Mouse (Mus musculus): Measurements from ENCODE around the gene Galnt7. TPM values are rescaled to one million over a fixed set of nuclear protein-coding genes. Genes with fewer than 3 reads are reported as not detected.

Gene Galnt7
- total RNA-seq, 2 experiments from 2014 or later = 8.1 to 8.3 TPM

GRCm38 (mm10) chr8:57590015-57590414 lies 62.8 kb downstream of the Galnt7 start:
- intact Hi-C loops (cut with DNase I) = no loop called here
- DNase-seq (ENCODE audit: low spot score in 2 of 2) = no peak

GRCm38 (mm10) chr8:57589176-57589575 lies 63.7 kb downstream of the Galnt7 start:
- peak; percentile 32 to 41 for DNase-seq (ENCODE audit: low spot score in 2 of 2)
- intact Hi-C loops (cut with DNase I) = no loop called here

DNA sequence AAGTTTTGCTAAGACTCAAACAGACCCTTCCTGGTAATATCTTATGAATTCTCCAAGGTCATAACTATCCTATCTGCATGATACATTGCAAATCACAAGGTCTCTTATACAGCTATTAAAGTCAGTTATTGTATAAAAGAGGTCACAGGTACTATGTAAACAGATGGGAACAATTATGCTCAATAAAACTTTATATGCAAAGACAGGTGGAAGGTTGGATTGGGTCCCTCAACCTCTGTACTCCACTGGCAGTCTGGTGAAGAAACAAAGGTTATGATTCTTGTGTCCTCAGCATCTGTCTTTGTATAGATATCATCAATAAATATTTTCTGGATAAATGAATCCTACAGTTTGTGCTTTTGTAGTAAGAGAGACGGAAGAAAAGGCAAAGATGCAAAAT lies 64.2 kb downstream of the Galnt7 start:
- intact Hi-C loops (cut with DNase I) = no loop called here
- DNase-seq (ENCODE audit: low spot score in 2 of 2) = no peak

DNA sequence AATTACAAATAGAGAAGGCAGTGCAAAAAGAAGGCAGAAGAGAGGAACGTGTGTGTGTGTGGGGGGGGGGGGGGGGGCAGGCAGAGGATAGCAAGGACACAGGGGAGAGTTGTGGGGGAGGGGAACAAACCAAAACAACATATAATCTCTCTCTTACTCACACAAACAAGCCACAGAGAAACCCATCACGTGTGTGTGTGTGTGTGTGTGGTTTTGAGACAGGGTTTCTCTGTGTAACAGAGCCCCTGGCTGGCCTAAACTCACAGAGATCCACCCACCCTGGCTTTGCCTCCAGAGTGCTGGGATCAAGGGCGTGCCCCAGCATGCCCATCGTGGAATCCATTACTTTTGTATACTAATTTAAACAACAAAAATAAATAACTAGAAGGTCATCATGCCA lies 66.2 kb downstream of the Galnt7 start:
- intact Hi-C loops (cut with DNase I) = no loop called here
- DNase-seq (ENCODE audit: low spot score in 2 of 2) = no peak

GRCm38 (mm10) chr8:57585831-57586230 lies 67.0 kb downstream of the Galnt7 start:
- intact Hi-C loops (cut with DNase I) = no loop called here
- DNase-seq (ENCODE audit: low spot score in 2 of 2) = no peak

DNA sequence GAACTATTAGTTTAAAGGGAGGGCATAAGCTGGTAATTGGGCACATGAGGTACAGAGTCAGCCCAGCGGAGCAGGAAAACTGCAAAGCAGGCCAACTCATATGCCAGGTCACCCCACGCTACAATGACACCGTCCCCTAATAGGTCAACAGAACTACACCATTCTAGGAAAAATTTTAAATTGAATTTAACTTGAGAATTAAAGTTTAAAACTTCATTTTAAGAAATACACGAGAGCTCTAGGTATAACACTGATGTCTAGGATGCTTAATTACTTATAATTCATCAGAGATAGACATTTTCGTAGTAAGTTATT lies 67.7 kb downstream of the Galnt7 start:
- intact Hi-C loops (cut with DNase I) = no loop called here

GRCm38 (mm10) chr8:57584416-57585127 lies 68.3 kb downstream of the Galnt7 start:
- intact Hi-C loops (cut with DNase I) = no loop called here
- no peak for DNase-seq (ENCODE audit: low spot score in 2 of 2)

More for the DNA sequence above, 67.7 kb downstream of the Galnt7 start:
- DNase-seq (ENCODE audit: low spot score in 2 of 2) = no peak

- no peak for DNase-seq (ENCODE audit: low spot score in 2 of 2)
- intact Hi-C loops (cut with DNase I) = no loop called here
Observed at GRCm38 (mm10) chr8:57579845-57580244, 73.0 kb downstream of the Galnt7 start.

DNA sequence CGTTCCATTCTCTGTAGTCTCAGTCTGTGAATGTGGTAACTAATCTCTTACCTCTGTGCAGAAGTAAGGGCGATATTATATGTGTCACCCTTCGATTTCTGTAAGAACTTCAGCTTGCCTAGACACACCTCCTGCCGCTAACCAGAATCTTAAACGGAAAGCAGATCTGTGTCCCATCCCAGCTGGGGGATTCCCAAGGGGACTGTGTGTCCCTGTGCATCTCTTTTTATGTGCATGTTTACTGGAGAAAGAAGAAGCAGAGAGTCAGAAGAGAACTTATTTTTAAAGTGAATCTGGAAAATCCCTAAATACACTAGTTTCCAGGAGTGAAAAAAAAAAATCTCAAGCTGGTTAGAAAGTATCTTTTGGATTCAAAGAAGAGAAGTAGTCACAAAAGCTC lies 75.5 kb downstream of the Galnt7 start:
- intact Hi-C loops (cut with DNase I) = no loop called here
- no peak for DNase-seq (ENCODE audit: low spot score in 2 of 2)

GRCm38 (mm10) chr8:57576238-57576637 lies 76.6 kb downstream of the Galnt7 start:
- intact Hi-C loops (cut with DNase I) = no loop called here
- no peak for DNase-seq (ENCODE audit: low spot score in 2 of 2)

- intact Hi-C loops (cut with DNase I) = no loop called here
- DNase-seq (ENCODE audit: low spot score in 2 of 2) = no peak
Observed at GRCm38 (mm10) chr8:57575336-57575735, 77.5 kb downstream of the Galnt7 start.

DNA sequence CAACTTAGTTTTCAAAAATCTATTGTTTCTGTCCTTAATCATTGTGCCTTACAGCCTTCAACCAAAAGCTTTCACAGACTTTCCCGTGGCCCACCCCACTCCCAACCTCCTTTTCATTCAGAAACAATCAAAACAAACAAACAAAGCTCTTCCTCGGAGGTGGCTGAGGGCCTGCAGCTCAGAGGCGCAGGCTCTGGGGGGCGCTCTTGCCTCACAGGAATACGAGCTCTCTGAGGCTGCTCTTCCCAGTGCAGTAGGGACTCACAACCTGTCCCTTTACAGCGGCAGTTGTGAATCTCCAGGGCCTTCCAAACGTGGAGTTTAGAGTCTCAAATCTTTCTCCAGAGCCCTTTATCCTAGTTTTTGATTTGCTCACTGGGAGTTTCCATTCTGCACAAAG lies 78.4 kb downstream of the Galnt7 start:
- peak; percentile 76 to 80 for DNase-seq (ENCODE audit: low spot score in 2 of 2)
- intact Hi-C loops (cut with DNase I) = loop anchor here (1.0 to 5.0 kb wide), 3 partner anchors 78 to 226 kb away; partner anchors contain the start of gene Galnt7

DNA sequence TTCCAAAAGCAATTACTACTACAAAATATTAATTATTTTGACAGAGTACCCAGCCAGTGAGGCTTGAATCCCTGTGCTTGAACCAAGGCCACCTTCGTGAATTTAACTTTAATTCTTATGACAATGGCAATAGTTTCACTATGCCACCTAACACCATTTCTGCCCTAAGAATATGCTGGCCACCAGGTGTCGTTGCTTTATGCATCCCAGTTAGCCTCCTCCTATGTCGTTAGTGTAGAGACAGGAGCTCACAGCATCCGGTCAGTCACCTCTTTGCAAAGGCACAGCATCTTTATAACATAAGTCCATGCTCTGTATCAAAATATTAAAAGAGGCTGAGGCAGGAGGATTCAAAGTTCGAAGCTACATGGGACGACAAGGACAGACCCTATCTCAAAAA lies 79.0 kb downstream of the Galnt7 start:
- DNase-seq (ENCODE audit: low spot score in 2 of 2) = no peak
- intact Hi-C loops (cut with DNase I) = loop anchor here (1.0 to 5.0 kb wide), 3 partner anchors 78 to 226 kb away; partner anchors contain the start of gene Galnt7

DNA sequence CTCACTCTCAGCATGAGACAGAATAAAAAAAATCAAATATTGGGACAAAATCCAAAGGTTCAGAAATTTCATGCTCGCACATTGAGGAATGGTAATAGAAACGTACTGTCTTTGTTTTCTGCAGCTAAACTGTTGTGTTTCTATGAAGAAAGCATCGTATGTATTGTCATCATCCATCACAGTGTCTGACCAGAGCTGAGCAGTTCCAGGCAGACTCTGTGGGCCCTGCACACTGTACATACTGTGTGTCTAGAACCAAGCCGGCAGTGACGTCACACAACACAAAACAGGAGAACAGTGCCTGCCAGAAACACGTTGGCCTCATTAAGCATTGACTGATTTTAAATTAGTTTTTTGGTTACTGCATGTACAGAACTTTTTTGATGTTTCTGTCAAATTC lies 82.9 kb downstream of the Galnt7 start:
- DNase-seq (ENCODE audit: low spot score in 2 of 2) = no peak
- intact Hi-C loops (cut with DNase I) = loop anchor here (5.0 kb wide), 1 partner anchor 82 kb away; the partner anchor contains the start of gene Galnt7

DNA sequence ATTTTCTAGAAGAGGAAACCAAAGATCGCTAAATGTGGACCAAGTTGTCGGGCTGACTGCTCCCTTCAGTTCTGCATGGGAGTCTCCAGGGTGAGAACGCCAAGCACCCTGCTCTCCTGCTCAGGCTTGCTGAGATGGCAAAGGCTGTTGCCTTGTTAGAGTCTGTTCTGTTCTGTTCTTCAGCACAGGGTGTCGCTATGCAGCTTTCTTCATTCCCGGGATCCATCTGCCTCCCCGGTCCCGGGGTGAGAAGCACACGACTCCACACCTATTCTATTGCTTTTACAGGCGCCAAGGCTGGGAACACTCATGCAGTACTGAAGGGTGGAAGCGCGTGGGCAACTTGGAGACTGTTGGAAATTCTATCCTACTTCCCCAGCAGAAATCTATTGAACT lies 83.4 kb downstream of the Galnt7 start:
- DNase-seq (ENCODE audit: low spot score in 2 of 2) = peak; percentile 32 to 61
- intact Hi-C loops (cut with DNase I) = no loop called here

DNA sequence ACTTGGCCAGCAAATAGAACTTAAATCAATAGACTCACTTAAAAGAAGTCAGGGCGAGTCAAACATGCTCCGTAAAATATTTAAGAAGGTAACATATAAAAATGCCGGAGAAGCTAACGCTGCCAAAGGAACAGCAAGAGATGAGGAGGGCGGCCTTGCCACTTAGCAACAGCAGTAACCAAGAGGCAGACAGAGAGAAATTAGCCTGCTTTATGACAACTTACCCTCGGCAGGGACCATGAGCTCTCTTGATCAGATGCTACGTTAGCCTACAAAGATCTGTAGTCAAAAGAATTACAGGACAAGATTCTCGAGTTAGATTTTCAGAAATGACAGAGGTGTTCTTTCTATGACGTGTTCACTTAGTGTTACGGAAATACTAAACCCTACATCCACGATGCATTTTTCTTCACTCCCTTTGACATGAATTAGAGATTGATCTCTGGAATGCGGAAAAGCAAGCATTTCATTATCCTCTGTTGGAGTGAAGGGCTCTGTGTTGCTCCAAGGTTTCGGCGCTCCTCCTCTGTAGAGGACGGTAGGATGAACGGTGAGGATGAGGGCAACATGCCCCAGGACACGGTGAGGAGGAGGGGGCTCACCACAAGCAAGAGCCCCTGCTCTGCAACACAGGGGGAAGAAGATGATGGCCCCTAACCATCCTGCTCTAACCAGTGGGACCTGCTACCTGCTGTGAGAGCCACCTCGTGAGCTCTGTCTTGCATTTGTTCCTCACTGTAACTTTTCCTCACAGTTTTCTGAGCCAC lies 84.0 kb downstream of the Galnt7 start:
- DNase-seq (ENCODE audit: low spot score in 2 of 2) = no peak
- intact Hi-C loops (cut with DNase I) = no loop called here

DNA sequence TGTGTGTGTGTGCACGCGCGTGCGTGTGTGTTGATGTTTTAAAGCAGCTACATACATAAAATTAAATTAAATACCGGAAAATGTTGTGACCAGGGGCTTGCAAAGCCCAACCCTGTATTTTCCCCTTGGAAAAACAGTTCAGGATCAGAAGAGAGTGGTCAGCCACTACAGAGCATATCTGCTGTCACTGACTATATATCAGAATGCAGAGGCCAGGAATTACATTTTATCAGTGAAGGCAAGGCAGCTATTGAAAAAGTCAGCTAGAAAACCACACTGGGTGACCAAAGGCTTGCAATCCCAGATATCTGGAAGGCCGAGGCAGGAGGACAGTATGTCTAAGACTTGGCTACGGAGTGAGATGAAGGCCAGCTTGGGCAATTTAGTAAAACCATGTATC lies 84.8 kb downstream of the Galnt7 start:
- intact Hi-C loops (cut with DNase I) = no loop called here

DNA sequence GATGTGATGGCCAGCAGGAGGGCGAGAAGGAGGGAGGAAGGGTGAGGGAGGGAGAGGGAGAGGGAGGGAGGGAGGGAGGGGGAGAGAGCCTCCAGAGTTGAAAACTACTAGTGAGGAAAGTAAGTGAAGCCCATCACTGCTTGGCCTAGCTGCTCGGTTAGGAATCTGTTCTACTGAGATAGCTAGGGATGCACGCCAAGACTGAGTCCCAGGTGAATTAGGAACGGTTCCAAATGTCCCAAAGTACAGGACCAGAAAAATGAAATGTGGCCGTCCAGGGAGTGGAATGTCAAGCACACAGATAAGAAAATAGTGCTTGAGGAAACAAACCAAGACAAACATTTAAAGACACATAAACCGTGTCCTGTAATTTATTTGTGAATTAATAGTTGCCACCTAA lies 87.8 kb downstream of the Galnt7 start:
- intact Hi-C loops (cut with DNase I) = no loop called here
- DNase-seq (ENCODE audit: low spot score in 2 of 2) = no peak

More for the DNA sequence above, 84.8 kb downstream of the Galnt7 start:
- no peak for DNase-seq (ENCODE audit: low spot score in 2 of 2)

DNA sequence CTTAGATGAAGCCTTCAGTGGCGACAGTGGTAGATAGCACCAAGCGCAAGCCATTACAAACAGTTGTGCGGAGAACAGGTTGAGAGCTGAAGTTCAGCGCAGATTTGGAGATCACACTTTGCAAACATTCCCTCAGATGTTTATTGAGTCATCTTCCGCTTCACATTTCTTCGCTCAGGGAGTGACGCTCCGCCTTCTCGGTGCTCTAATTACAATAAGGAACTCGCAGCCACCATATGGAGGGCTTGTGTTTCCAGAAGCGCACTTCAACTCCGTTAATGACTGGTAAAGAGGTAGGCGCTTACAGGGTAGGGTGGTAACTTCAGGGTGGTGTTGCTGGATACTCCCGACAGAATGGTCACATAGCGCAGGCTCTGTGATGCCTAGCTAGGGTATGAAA lies 89.1 kb downstream of the Galnt7 start:
- intact Hi-C loops (cut with DNase I) = no loop called here
- peak in 1 of 2 experiments; percentile 34 for DNase-seq (ENCODE audit: low spot score in 2 of 2)

DNA sequence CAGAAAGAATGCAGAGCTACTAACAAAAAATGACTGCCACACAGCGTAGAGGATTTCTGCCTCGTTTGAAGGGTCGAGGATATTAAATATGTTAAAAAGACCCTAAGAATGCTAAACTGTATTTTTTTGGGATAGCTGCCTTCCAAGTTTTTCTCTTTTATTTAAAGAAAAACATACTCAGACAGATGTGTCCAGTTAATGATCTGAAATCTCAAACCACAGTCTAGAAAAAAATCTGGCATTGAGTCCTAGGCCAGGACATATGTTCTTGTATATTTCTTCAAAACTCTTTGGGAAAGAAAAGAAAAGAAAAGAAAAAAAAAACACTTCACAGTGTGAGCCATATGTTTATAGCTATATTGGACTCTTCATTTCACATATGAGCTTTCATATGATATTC lies 90.1 kb downstream of the Galnt7 start:
- DNase-seq (ENCODE audit: low spot score in 2 of 2) = no peak
- intact Hi-C loops (cut with DNase I) = no loop called here

GRCm38 (mm10) chr8:57560926-57561325 lies 91.9 kb downstream of the Galnt7 start:
- intact Hi-C loops (cut with DNase I) = no loop called here

More at GRCm38 (mm10) chr8:57560926-57561325, 91.9 kb downstream of the Galnt7 start:
- no peak for DNase-seq (ENCODE audit: low spot score in 2 of 2)
